ENCODE assay signal across 8 mouse cellular contexts in the genomic region with DNA sequence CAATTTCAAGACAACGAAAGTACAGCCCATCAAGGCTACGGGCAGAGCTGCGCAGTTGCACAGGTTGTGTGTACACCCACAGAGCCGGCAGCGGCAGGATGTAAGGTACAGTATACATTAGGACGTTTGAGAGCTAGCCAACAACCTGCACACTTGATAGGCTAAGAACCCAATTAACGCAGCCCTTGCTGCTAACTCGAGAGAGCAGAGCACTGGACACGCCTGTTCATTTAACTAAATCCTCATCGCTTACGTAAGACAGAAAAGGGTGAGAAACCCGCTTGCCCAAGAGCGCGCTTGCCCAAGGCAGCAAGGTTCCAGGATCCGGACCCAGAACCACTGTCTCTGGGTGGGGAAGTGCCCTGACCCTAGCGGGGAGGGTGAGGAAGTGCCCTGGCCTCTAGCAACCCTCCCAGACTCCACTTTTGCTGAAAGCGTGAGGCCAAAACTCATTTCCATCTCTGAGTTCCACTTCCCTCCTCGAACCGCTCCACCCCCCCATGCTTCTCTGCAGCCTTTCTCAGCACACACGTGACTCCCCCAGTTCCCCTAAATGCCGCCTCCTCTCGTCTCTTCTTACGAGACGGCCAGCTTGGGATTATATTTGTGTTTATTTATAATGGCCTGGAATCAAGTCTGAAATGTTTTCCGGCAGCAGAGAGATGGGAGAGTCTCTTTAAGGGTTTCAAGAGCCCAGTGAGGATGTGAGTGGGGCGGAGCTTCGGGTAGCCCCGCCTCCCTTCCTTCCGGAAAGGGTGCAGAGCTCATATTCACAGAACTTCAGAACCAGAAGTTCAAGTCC. TPM values are rescaled to one million over a fixed set of nuclear protein-coding genes. Genes with fewer than 3 reads are reported as not detected.
DNase-seq lines count a peak whose midpoint lies in the region; ATAC-seq lines count a peak whose summit lies in the region.

No protein-coding gene starts in this region.

- WGBS in embryonic facial prominence, embryonic 11.5 days, result 4% methylated on average over 29 of the region's 29 CpGs
- 2% methylated on average over 29 of the region's 29 CpGs for WGBS in intestine, embryonic 16.5 days

- ATAC-seq in embryonic facial prominence, embryonic 11.5 days (replicated peaks; ENCODE audit: insufficient number of reproducible peaks, low FRiP score, low TSS enrichment, low read depth), result peak; percentile 67
- ATAC-seq in intestine, embryonic 16.5 days, result peak; percentile 82

- 0 out of 2 replicates have a peak overlapping the region, but pooled peaks have one; percentile 25 for H3K27ac ChIP-seq in embryonic facial prominence, embryonic 11.5 days (replicated peaks; ENCODE audit: low read depth, low read length)
- H3K27ac ChIP-seq in intestine, embryonic 16.5 days (ENCODE audit: low read length), result peak overlapping the region; percentile 84

- H3K4me2 ChIP-seq in embryonic facial prominence, embryonic 11.5 days (ENCODE audit: low read depth, low read length), result peak overlapping the region; percentile 78
- peak overlapping the region; percentile 91 for H3K4me2 ChIP-seq in intestine, embryonic 16.5 days (ENCODE audit: low read depth, low read length)

- peak overlapping the region; percentile 38 for H3K4me3 ChIP-seq in embryonic facial prominence, embryonic 11.5 days (ENCODE audit: low read depth, low read length)
- H3K4me3 ChIP-seq in intestine, embryonic 16.5 days (ENCODE audit: low read length), result peak overlapping the region; percentile 53

- H3K36me3 ChIP-seq in embryonic facial prominence, embryonic 11.5 days (replicated peaks; ENCODE audit: control insufficient read depth, insufficient read depth, low read depth, low read length), result no peaks in the 10 kb centered on the region
- no peaks in the 10 kb centered on the region for H3K36me3 ChIP-seq in intestine, embryonic 16.5 days (ENCODE audit: control insufficient read depth, insufficient read depth, low read length)

- intact Hi-C loops in left cerebral cortex, postnatal 25 days (cut with DNase I), result no loop called here

- no peaks in the 10 kb centered on the region for H3K4me1 ChIP-seq in embryonic facial prominence, embryonic 11.5 days (ENCODE audit: control insufficient read depth, insufficient read depth, low read length)
- peaks cover 4% of the 10 kb centered on the region; the same call in 1 of the 2 replicates for H3K4me1 ChIP-seq in intestine, embryonic 16.5 days (ENCODE audit: control insufficient read depth, insufficient read depth, low read length)

- H3K9ac ChIP-seq in embryonic facial prominence, embryonic 11.5 days (replicated peaks; ENCODE audit: low read length), result peak overlapping the region; percentile 60
- peak overlapping the region; percentile 70 for H3K9ac ChIP-seq in intestine, embryonic 16.5 days (ENCODE audit: low read depth, low read length)

- DNase-seq in adrenal gland, postnatal 14 days, result peak; percentile 89
- peak; percentile 81 for DNase-seq in embryonic facial prominence, embryonic 11.5 days (ENCODE audit: low spot score)
- DNase-seq in gonadal fat pad, adult 2 months (ENCODE audit: low read depth), result peak; percentile 90
- DNase-seq in left cerebral cortex, postnatal 25 days (ENCODE audit: low spot score in 2 of 2), result peak; percentile 85 to 89
- DNase-seq in mesoderm, embryonic 11.5 days (ENCODE audit: low read depth, low spot score), result peak; percentile 75
- DNase-seq in right cerebral cortex, postnatal 25 days, result peak; percentile 80
- DNase-seq in yolk sac, embryonic 10.5 days (ENCODE audit: low spot score), result peak; percentile 76

- H3K9me3 ChIP-seq in embryonic facial prominence, embryonic 11.5 days (replicated peaks; ENCODE audit: control insufficient read depth, low read length), result no peaks in the 10 kb centered on the region
- H3K9me3 ChIP-seq in intestine, embryonic 16.5 days (ENCODE audit: control insufficient read depth, low read length), result no peaks in the 10 kb centered on the region

- no peaks in the 10 kb centered on the region for H3K27me3 ChIP-seq in embryonic facial prominence, embryonic 11.5 days (ENCODE audit: control insufficient read depth, insufficient read depth, low read length)
- no peaks in the 10 kb centered on the region for H3K27me3 ChIP-seq in intestine, embryonic 16.5 days (replicated peaks; ENCODE audit: control insufficient read depth, insufficient read depth, low read length)

RNA-seq across cellular contexts. Expression of a gene that starts 6.9 kb away (rescaled TPM):
- 48.2 and 54.3 TPM in 2 replicates for total RNA-seq in adrenal gland, postnatal 14 days (2021)
- 56.6 and 60.4 TPM in 2 replicates for polyA plus RNA-seq in embryonic facial prominence, embryonic 11.5 days (2014; fragmentation: Nextera tagmentation; extraction: Ambion mirVana)
- polyA plus RNA-seq in gonadal fat pad, adult 2 months (2012; rRNA removed), result 39.8 and 44.4 TPM in 2 replicates
- polyA plus RNA-seq in intestine, embryonic 16.5 days (2015; fragmentation: Nextera tagmentation; extraction: Ambion mirVana), result 37.7 and 45.5 TPM in 2 replicates
- 10 to 100 TPM; 56.4 to 59.5 TPM for total RNA-seq in left cerebral cortex, postnatal 25 days (2021)

Comparison
In these comparisons a context has a peak if more than half of its experiments do, and no peak if none do; other contexts are left out.
1. Peak in every context shown above with its lines: DNase-seq, ATAC-seq, H3K4me3 ChIP-seq and H3K27ac ChIP-seq.